Mouse (Mus musculus): ENCODE measurements around the gene Cypt2. TPM values are rescaled to one million over a fixed set of nuclear protein-coding genes. Genes with fewer than 3 reads are reported as not detected.
"Not testable (repeated sequence)": the region's sequence is repeated elsewhere in the genome, so short reads cannot be mapped to it uniquely, and the experiment has no call there.

The Cypt2 gene
- polyA plus RNA-seq (2015; fragmentation: Nextera tagmentation; extraction: Ambion mirVana), result not detected in 2 replicates

DNA sequence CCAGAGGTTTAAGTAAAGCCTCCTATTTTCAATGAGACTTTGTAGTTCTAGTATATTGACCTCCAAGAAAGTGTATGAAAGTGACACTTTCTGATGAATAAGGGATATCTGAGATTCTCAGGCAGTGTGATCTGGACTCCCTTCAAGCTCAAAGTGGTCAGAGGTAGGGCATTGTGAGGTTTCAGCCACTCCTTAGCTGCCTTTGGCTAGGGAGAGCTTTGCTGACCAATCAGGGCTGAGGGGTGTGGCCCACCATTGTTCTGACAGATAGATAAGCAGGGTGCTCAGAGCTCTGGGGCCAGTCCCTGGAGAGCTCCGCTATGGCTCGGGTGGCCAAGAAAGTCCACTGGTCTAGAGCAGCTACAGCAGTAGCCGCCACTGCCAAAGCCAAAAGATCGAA, at the start of gene Cypt2:
Cypt2 (plus strand) TSS at position 301 of the 400 bp plus-strand sequence.
- H3K27ac ChIP-seq (replicated peaks); H3K4me3 ChIP-seq; H3K27me3 ChIP-seq; H3K36me3 ChIP-seq; H3K9ac ChIP-seq; H3K9me3 ChIP-seq; H3K4me1 ChIP-seq (replicated peaks); H3K4me2 ChIP-seq; ATAC-seq (ENCODE audit: low FRiP score, low read depth): not testable (repeated sequence)
- WGBS, result 87% methylated on average over 4 of the region's 4 CpGs

DNA sequence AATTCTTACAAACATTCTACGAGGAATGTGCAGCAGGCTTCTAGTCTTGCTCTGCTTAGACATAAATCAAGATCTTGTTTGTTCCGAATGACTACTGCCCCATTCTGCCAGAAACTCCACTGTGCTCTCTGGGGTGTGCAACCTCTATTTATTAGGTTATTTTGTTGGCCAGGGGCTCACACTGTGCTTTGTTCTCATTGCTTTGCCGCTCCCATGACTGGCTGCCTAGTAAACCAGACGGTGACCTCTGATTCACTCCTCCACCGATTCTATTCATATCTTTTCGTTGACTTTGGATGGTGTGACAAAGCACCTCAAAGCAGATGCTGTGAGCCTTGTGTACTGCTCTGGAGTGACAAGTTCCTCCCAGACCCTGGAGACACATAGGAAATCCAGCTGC, 46.7 kb downstream of the Cypt2 start:
- Histone ChIP-seq H3K9ac (no peak overlapping the region), H3K27ac (replicated peaks) (no peak overlapping the region), H3K4me3 (no peak overlapping the region), H3K4me1 (replicated peaks) (no peaks in the 10 kb centered on the region), H3K27me3 (no peaks in the 10 kb centered on the region), H3K4me2 (no peak overlapping the region), H3K9me3 (no peaks in the 10 kb centered on the region), H3K36me3 (no peaks in the 10 kb centered on the region)
- WGBS, result 44% methylated on average over 6 of the region's 6 CpGs
- ATAC-seq (ENCODE audit: low FRiP score, low read depth), result no peak

Measured in hindbrain, embryonic 15.5 days (tissue).